Mouse (Mus musculus) testis, adult 2 months (tissue): ENCODE data around the gene Mob3a. TPM values are rescaled to one million over a fixed set of nuclear protein-coding genes. Genes with fewer than 3 reads are reported as not detected.

Experiments used
- H3K27ac ChIP-seq: fragments of 200-500 bp; 2 replicates; pipeline ENCODE4 v1.5.1; 2012; ENCODE audit warnings: low read depth, low read length; ENCODE audit not compliant: control insufficient read depth, insufficient read depth
- H3K27me3 ChIP-seq: fragments of 200-500 bp; 2 replicates; pipeline ENCODE4 v1.6.1; 2012; ENCODE audit warnings: mild to moderate bottlenecking, low read length, moderate library complexity; ENCODE audit not compliant: control insufficient read depth, insufficient read depth
- H3K36me3 ChIP-seq: fragments of 200-500 bp; 2 replicates; pipeline ENCODE4 v1.6.1; 2012; ENCODE audit warnings: mild to moderate bottlenecking, low read length; ENCODE audit not compliant: control insufficient read depth, insufficient read depth
- H3K4me1 ChIP-seq: fragments of 200-500 bp; 2 replicates; pipeline ENCODE4 v1.6.1; 2012; ENCODE audit warnings: low read length; ENCODE audit not compliant: control insufficient read depth, insufficient read depth
- H3K4me3 ChIP-seq: fragments of 200-500 bp; 2 replicates; pipeline ENCODE4 v1.5.1; 2012; ENCODE audit warnings: low read depth, mild to moderate bottlenecking, low read length, moderate library complexity, mixed read lengths; ENCODE audit not compliant: control insufficient read depth
- CTCF ChIP-seq: fragments of 200-500 bp; IDR thresholded peaks from 2 replicates; pipeline ENCODE4 v1.5.1; 2012; ENCODE audit warnings: low read depth, mild to moderate bottlenecking, inconsistent platforms, low read length, moderate library complexity; ENCODE audit not compliant: control insufficient read depth, insufficient read depth, insufficient replicate concordance
- POLR2A ChIP-seq: fragments of 200-500 bp; IDR thresholded peaks from 2 replicates; pipeline ENCODE4 v1.6.1; 2012; ENCODE audit warnings: low read depth, mild to moderate bottlenecking, inconsistent platforms, low read length, moderate library complexity; ENCODE audit not compliant: control insufficient read depth
- polyA plus RNA-seq: library from polyadenylated mRNA; depleted of rRNA; stranded (reverse); fragments of >200 nt; gene quantifications from 2 replicates; pipeline ENCODE4 v1.2.3, GENCODE M21; 2012

Gene Mob3a
- polyA plus RNA-seq, 1 experiment, result 11.1 TPM

DNA sequence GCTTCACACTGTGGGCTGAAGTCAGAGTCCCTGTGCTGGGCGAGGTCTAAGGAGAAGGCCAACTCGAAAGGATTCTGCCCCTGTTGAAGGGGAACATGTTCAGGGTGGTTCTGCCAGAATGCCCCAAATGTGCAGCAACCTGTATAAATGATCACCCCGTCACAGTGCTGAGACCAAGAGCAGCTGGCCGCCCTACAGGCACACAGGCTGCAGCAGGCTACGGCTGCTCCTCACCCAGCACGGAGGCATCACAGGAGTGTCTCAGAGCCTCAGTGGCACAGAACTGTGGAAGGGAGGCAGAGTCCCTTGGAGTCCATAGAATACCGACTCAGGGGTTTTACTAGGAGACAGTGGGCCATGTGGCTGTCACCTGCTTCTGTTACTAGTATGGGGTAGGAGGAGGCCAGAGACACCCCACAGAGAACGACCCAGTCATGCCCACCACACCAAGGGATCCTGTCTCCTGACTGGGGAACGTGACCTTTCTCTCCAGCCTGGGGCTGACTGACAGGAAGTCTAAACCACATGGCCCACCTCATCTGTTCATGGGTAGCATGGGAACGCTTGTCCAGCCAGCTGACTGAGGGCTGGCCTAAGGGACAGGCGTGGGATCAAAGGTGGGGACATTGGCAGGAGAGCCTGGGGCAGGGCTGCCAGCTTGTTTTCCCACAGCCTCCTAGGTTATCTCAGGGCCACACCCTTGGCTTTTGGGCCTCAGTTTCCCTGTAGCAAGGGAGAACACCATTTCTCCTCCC is 29.7 kb downstream of the Mob3a start:
- Histone ChIP-seq H3K4me1 (peaks cover 19% of the 10 kb centered on the region), H3K27ac (no peak overlapping the region), H3K36me3 (no peaks in the 10 kb centered on the region; the same call in none of the 2 replicates), H3K4me3 (no peak overlapping the region), H3K27me3 (no peaks in the 10 kb centered on the region)
- TF ChIP-seq POLR2A (no peak), CTCF (no peak)

GRCm38 (mm10) chr10:80671251-80671650 is 30.5 kb downstream of the Mob3a start:
- TF ChIP-seq POLR2A (no peak), CTCF (no peak)
- Histone ChIP-seq H3K4me1 (peaks cover 14% of the 10 kb centered on the region), H3K4me3 (no peak overlapping the region), H3K27ac (no peak overlapping the region), H3K36me3 (no peaks in the 10 kb centered on the region; the same call in none of the 2 replicates), H3K27me3 (no peaks in the 10 kb centered on the region)

DNA sequence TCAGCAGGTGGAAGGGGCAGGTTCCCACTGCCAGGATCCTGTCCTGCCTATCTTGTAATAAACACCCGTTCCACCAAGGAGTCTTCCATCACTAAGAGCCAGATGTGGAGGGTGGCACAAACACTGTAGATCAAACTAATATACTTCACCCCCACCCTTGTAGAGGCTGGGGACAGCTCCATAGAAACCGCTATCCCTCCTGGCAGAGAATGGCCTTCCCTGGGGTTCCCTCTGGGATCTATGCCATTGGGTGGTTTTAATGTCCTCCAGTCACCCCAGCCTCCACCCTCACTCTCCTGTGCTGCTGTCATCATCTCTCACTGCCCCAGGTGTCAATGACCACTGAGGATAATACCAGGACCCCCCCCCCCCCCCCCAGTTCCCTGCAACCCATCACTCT is 31.2 kb downstream of the Mob3a start:
- no peak overlapping the region for H3K4me3 ChIP-seq
- H3K27me3 ChIP-seq, result no peaks in the 10 kb centered on the region
- no peaks in the 10 kb centered on the region; the same call in none of the 2 replicates for H3K36me3 ChIP-seq
- peaks cover 15% of the 10 kb centered on the region for H3K4me1 ChIP-seq
- no peak for TF ChIP-seq POLR2A
- no peak for TF ChIP-seq CTCF
- no peak overlapping the region for H3K27ac ChIP-seq

- Histone ChIP-seq H3K27me3 (no peaks in the 10 kb centered on the region), H3K36me3 (no peaks in the 10 kb centered on the region; the same call in none of the 2 replicates), H3K4me3 (no peak overlapping the region), H3K4me1 (peaks cover 13% of the 10 kb centered on the region), H3K27ac (no peak overlapping the region)
- TF ChIP-seq CTCF, result no peak
- no peak for TF ChIP-seq POLR2A
Measured at GRCm38 (mm10) chr10:80669737-80670485, 31.9 kb downstream of the Mob3a start.

- Histone ChIP-seq H3K4me1 (peaks cover 14% of the 10 kb centered on the region), H3K4me3 (no peak overlapping the region), H3K27me3 (no peaks in the 10 kb centered on the region), H3K36me3 (no peaks in the 10 kb centered on the region; the same call in 1 of the 2 replicates), H3K27ac (no peak overlapping the region)
- TF ChIP-seq CTCF, result no peak
- no peak for TF ChIP-seq POLR2A
Measured at GRCm38 (mm10) chr10:80669018-80669417, 32.8 kb downstream of the Mob3a start.

DNA sequence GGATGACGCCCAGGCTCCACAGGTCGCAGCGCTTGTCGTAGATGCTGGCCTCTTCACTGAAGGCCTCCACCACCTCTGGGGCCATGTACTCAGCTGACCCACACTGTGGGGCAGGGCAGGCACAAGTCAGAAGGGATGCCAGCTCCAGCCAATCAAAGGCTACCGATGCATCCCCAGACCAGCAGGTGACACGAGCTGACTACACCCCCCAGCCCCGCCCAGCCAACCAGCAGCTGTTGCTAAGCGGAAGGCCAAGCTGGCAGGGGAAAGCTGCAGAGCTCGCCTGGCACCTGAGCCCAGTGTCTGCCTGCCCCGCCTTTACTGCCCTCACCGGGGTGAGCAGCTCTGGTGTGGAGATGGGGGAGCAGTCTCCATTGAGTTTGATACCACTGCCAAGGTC is 33.2 kb downstream of the Mob3a start:
- H3K36me3 ChIP-seq, result no peaks in the 10 kb centered on the region; the same call in 1 of the 2 replicates
- no peaks in the 10 kb centered on the region for H3K27me3 ChIP-seq
- no peak overlapping the region for H3K27ac ChIP-seq
- peaks cover 14% of the 10 kb centered on the region for H3K4me1 ChIP-seq
- H3K4me3 ChIP-seq, result no peak overlapping the region
- TF ChIP-seq POLR2A (no peak), CTCF (no peak)

- Histone ChIP-seq H3K4me1 (peaks cover 14% of the 10 kb centered on the region), H3K4me3 (no peak overlapping the region), H3K36me3 (no peaks in the 10 kb centered on the region; the same call in 1 of the 2 replicates), H3K27me3 (no peaks in the 10 kb centered on the region), H3K27ac (no peak overlapping the region)
- no peak for TF ChIP-seq POLR2A
- no peak for TF ChIP-seq CTCF
Measured at GRCm38 (mm10) chr10:80666837-80667412, 34.9 kb downstream of the Mob3a start.
